17 mouse cellular contexts compared by ENCODE assay signal in the genomic region with DNA sequence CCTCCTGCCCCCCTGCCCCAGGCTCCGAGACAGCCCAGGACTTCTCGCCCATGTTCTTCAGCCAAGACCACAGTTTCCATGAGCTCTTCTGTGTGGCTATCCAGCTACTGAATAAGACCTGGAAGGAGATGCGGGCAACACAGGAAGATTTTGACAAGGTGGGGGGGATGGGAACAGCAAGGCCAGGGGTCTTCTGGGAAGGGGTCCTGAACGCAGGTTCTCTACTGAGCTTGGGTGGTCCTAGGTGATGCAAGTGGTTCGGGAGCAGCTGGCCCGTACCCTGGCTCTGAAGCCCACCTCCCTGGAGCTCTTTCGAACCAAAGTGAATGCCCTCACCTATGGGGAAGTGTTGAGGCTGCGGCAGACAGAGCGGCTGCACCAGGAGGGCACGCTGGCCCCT.
"Had no signal": no experiment of that assay in that cellular context is flagged by ENCODE, and none has a peak within 500 bp of the region (broad histone marks: within the 10 kb centered on the region; RNA-seq: fewer than 3 reads in every experiment).

No protein-coding gene starts in this region.

- H3K27ac ChIP-seq: midbrain, embryonic 10.5 days; midbrain, embryonic 12.5 days; neural tube, embryonic 13.5 days; neural tube, embryonic 15.5 days had no signal

- H3K9me3 ChIP-seq: midbrain, embryonic 10.5 days; midbrain, embryonic 12.5 days; neural tube, embryonic 13.5 days; neural tube, embryonic 15.5 days had no signal

- H3K27me3 ChIP-seq: midbrain, embryonic 12.5 days; neural tube, embryonic 13.5 days; neural tube, embryonic 15.5 days had no signal

- ATAC-seq: midbrain, embryonic 16.5 days had no signal

- H3K4me3 ChIP-seq: midbrain, embryonic 10.5 days; midbrain, embryonic 12.5 days; myocyte; neural tube, embryonic 13.5 days; neural tube, embryonic 15.5 days had no signal

- H3K4me2 ChIP-seq: lung, embryonic 14.5 days; midbrain, embryonic 12.5 days; neural tube, embryonic 13.5 days; neural tube, embryonic 15.5 days had no signal

- H3K9ac ChIP-seq: lung, embryonic 14.5 days; midbrain, embryonic 12.5 days; neural tube, embryonic 13.5 days; neural tube, embryonic 15.5 days had no signal

- DNase-seq: lung, adult 18-20 months; lung, embryonic 14.5 days; lung, postnatal 10 days; lung, postnatal 4 days; midbrain, embryonic 14.5 days; retina, postnatal 1 day; right cerebral cortex, adult 18-20 months; right cerebral cortex, postnatal 25 days; right cerebral cortex, postnatal 4 days; spleen, adult 18-20 months; thymus, postnatal 14 days had no signal
